ENCODE assay signal across 8 mouse cellular contexts in genomic region chr6:56798152-56798465, GRCm38 (mm10). TPM values are rescaled to one million over a fixed set of nuclear protein-coding genes. Genes with fewer than 3 reads are reported as not detected.
DNase-seq lines count a peak whose midpoint lies in the region; ATAC-seq and TF ChIP-seq lines count a peak whose summit lies in the region.

No protein-coding gene starts in this region.

- peak overlapping the region; percentile 65 for H3K4me2 ChIP-seq in limb, embryonic 11.5 days (ENCODE audit: low read depth, severe bottlenecking)

- peak overlapping the region; percentile 93 for H3K4me3 ChIP-seq in cerebellum, adult 2 months (replicated peaks; ENCODE audit: insufficient read depth, low read depth, low read length)
- peak overlapping the region; percentile 97 for H3K4me3 ChIP-seq in testis, adult 2 months (ENCODE audit: control insufficient read depth, low read depth, low read length)
- H3K4me3 ChIP-seq in limb, embryonic 11.5 days (ENCODE audit: low read depth, low read length) = peak overlapping the region; percentile 58
- peak overlapping the region; percentile 90 for H3K4me3 ChIP-seq in small intestine, adult 2 months (ENCODE audit: low read depth, low read length)

- H3K27me3 ChIP-seq in cerebellum, adult 2 months (ENCODE audit: control insufficient read depth, insufficient read depth, low read length) = no peaks in the 10 kb centered on the region
- no peaks in the 10 kb centered on the region for H3K27me3 ChIP-seq in testis, adult 2 months (ENCODE audit: control insufficient read depth, insufficient read depth, low read length)
- no peaks in the 10 kb centered on the region for H3K27me3 ChIP-seq in limb, embryonic 11.5 days (ENCODE audit: control insufficient read depth, insufficient read depth, low read length)
- H3K27me3 ChIP-seq in small intestine, adult 2 months (ENCODE audit: control insufficient read depth, insufficient read depth, low read length) = no peaks in the 10 kb centered on the region

- peak overlapping the region; percentile 97 for H3K9ac ChIP-seq in limb, embryonic 11.5 days (ENCODE audit: low read length)

- no peak for TF ChIP-seq POLR2A in cerebellum, adult 2 months (IDR thresholded peaks at IDR 0.05; ENCODE audit: borderline replicate concordance, insufficient read depth, low read length)
- TF ChIP-seq POLR2A in testis, adult 2 months (IDR thresholded peaks at IDR 0.05; ENCODE audit: control insufficient read depth, low read depth, low read length) = no peak
- TF ChIP-seq POLR2A in small intestine, adult 2 months (IDR thresholded peaks at IDR 0.05; ENCODE audit: low read depth, low read length) = no peak

- no peak for DNase-seq in cerebellum, adult 2 months
- DNase-seq in cerebellum, adult 11-12 months = no peak
- no peak for DNase-seq in testis, postnatal 10 days (ENCODE audit: low spot score)
- no peak for DNase-seq in limb, embryonic 11.5 days (ENCODE audit: low spot score)
- DNase-seq in retina, postnatal 1 day = no peak
- no peak for DNase-seq in thymus, postnatal 36 days

- no peak for ATAC-seq in limb, embryonic 11.5 days (ENCODE audit: insufficient number of reproducible peaks, low FRiP score, low TSS enrichment, low read depth)

- H3K36me3 ChIP-seq in testis, adult 2 months (ENCODE audit: control insufficient read depth, insufficient read depth, low read length) = no peaks in the 10 kb centered on the region
- no peaks in the 10 kb centered on the region for H3K36me3 ChIP-seq in limb, embryonic 11.5 days (ENCODE audit: control insufficient read depth, insufficient read depth, low read length)
- no peaks in the 10 kb centered on the region for H3K36me3 ChIP-seq in small intestine, adult 2 months (ENCODE audit: control insufficient read depth, insufficient read depth, low read length)

- H3K9me3 ChIP-seq in limb, embryonic 11.5 days (ENCODE audit: control insufficient read depth, low read length) = no peaks in the 10 kb centered on the region

- no peak for TF ChIP-seq CTCF in cerebellum, adult 2 months (IDR thresholded peaks at IDR 0.05; ENCODE audit: borderline replicate concordance, insufficient read depth, low read depth, low read length)
- TF ChIP-seq CTCF in testis, adult 2 months (IDR thresholded peaks at IDR 0.05; ENCODE audit: control insufficient read depth, insufficient read depth, insufficient replicate concordance, low read depth, low read length) = no peak
- TF ChIP-seq CTCF in small intestine, adult 2 months (IDR thresholded peaks at IDR 0.05; ENCODE audit: extremely low read depth, insufficient read length, insufficient replicate concordance, low read depth, low read length) = no peak

- peak overlapping the region; percentile 95 for H3K27ac ChIP-seq in cerebellum, adult 2 months (ENCODE audit: insufficient read depth, low read length)
- H3K27ac ChIP-seq in testis, adult 2 months (ENCODE audit: control insufficient read depth, insufficient read depth, low read depth, low read length) = peak overlapping the region; percentile 92
- H3K27ac ChIP-seq in limb, embryonic 11.5 days (replicated peaks; ENCODE audit: low read depth, low read length) = peak overlapping the region; percentile 100
- H3K27ac ChIP-seq in small intestine, adult 2 months (ENCODE audit: insufficient read depth, low read depth, low read length) = peak overlapping the region; percentile 97

- WGBS in cerebellum, adult 2 months = 10% methylated on average over 8 of the region's 8 CpGs
- WGBS in limb, embryonic 11.5 days = 19% methylated on average over 8 of the region's 8 CpGs
- WGBS in small intestine, adult 2 months = 2% methylated on average over 8 of the region's 8 CpGs

- H3K4me1 ChIP-seq in cerebellum, adult 2 months (ENCODE audit: control insufficient read depth, insufficient read depth, low read length) = peaks cover 2% of the 10 kb centered on the region; the same call in 1 of the 2 replicates
- peaks cover 2% of the 10 kb centered on the region for H3K4me1 ChIP-seq in testis, adult 2 months (ENCODE audit: control insufficient read depth, insufficient read depth, low read length)
- H3K4me1 ChIP-seq in limb, embryonic 11.5 days (ENCODE audit: control insufficient read depth, insufficient read depth, low read length) = no peaks in the 10 kb centered on the region
- peaks cover 7% of the 10 kb centered on the region; the same call in 1 of the 2 replicates for H3K4me1 ChIP-seq in small intestine, adult 2 months (ENCODE audit: control insufficient read depth, insufficient read depth, insufficient read length, low read length)

RNA-seq across cellular contexts. Expression of gene Kbtbd2, which starts 0.5 kb away (rescaled TPM):
- 34.4 and 35.6 TPM in 2 replicates for polyA plus RNA-seq in cerebellum, adult 2 months (2012; rRNA removed)
- 3.7 and 5.5 TPM in 2 replicates for polyA plus RNA-seq in testis, adult 2 months (2012; rRNA removed)
- 34.6 and 40.3 TPM in 2 replicates for polyA plus RNA-seq in limb, embryonic 11.5 days (2014; fragmentation: Nextera tagmentation; extraction: Ambion mirVana)
- 2.1 and 3.7 TPM in 2 replicates for polyA plus RNA-seq in small intestine, adult 2 months (2012; rRNA removed)

RNA-seq across cellular contexts. Expression of gene Fkbp9, which starts 33.8 kb away (rescaled TPM):
- polyA plus RNA-seq in cerebellum, adult 2 months (2012; rRNA removed) = 19.3 and 19.7 TPM in 2 replicates
- 6.0 and 10.5 TPM in 2 replicates for polyA plus RNA-seq in testis, adult 2 months (2012; rRNA removed)
- 72.3 and 73.0 TPM in 2 replicates for polyA plus RNA-seq in limb, embryonic 11.5 days (2014; fragmentation: Nextera tagmentation; extraction: Ambion mirVana)
- polyA plus RNA-seq in small intestine, adult 2 months (2012; rRNA removed) = 6.2 and 9.4 TPM in 2 replicates
